Mouse (Mus musculus): ENCODE results near the gene Ddx58.

- TF ChIP-seq CTCF (IDR thresholded peaks at IDR 0.05; ENCODE audit: extremely low read depth, insufficient read depth, insufficient read length, insufficient replicate concordance): no peak
- no peak for TF ChIP-seq POLR2A (IDR thresholded peaks at IDR 0.05; ENCODE audit: low read depth, low read length)
Observed at GRCm38 (mm10) chr4:40264321-40264720, 24.7 kb upstream of the Ddx58 start.

All from spleen, adult 2 months (tissue).